Mouse (Mus musculus) MEL (cell line): Measurements from ENCODE around the gene Atg4a. TPM values are rescaled to one million over a fixed set of nuclear protein-coding genes. Genes with fewer than 3 reads are reported as not detected.

Experiments
- DNase-seq: peaks from one replicate; pipeline ENCODE4 v3.0.0; 2011; ENCODE audit warnings: low read depth, low spot score
- H3K27ac ChIP-seq: 2 replicates; pipeline ENCODE4 v1.5.1; 2012; ENCODE audit warnings: low read depth, mild to moderate bottlenecking, control low read depth, low read length, moderate library complexity; ENCODE audit not compliant: control insufficient read depth
- H3K27me3 ChIP-seq, 2 experiments: fragments of 150-350 bp in 1 of 2; sonication (generic) in 1 of 2; 2 replicates each; pipeline ENCODE4 v1.6.1; 2012; ENCODE audit warnings: low read length in 2 of 2, mild to moderate bottlenecking in 2 of 2, improper control_type of control experiment in 1 of 2, moderate library complexity in 1 of 2; ENCODE audit not compliant: insufficient read depth in 2 of 2, control insufficient read depth in 1 of 2
- H3K36me3 ChIP-seq, 2 experiments: 2 replicates each; pipeline ENCODE4 v1.6.1; 2012 to 2014; ENCODE audit warnings: low read length in 2 of 2, improper control_type of control experiment in 1 of 2, inconsistent platforms in 1 of 2, mild to moderate bottlenecking in 1 of 2; ENCODE audit not compliant: insufficient read depth in 2 of 2, control insufficient read depth in 1 of 2
- H3K4me1 ChIP-seq, 2 experiments: fragments of 150-350 bp in 1 of 2; sonication (generic) in 1 of 2; 2 replicates each; pipeline ENCODE4 v1.6.1; 2012; ENCODE audit warnings: low read length in 2 of 2, improper control_type of control experiment in 1 of 2, mild to moderate bottlenecking in 1 of 2; ENCODE audit not compliant: insufficient read depth in 2 of 2, control insufficient read depth in 1 of 2
- H3K4me3 ChIP-seq, 2 experiments: fragments of 150-350 bp in 1 of 2; sonication (generic) in 1 of 2; 2 replicates each; pipeline ENCODE4 v1.5.1; 2012; ENCODE audit warnings: low read depth in 2 of 2, low read length in 2 of 2, mild to moderate bottlenecking in 2 of 2, moderate library complexity in 2 of 2, control low read depth in 1 of 2, improper control_type of control experiment in 1 of 2; ENCODE audit not compliant: control insufficient read depth in 1 of 2, insufficient read depth in 1 of 2
- H3K79me2 ChIP-seq: 2 replicates; pipeline ENCODE4 v1.6.1; 2012; ENCODE audit warnings: mild to moderate bottlenecking, low read length, moderate library complexity; ENCODE audit not compliant: control insufficient read depth, poor library complexity, insufficient read depth
- H3K9ac ChIP-seq: 2 replicates; pipeline ENCODE4 v1.6.1; 2012; ENCODE audit warnings: low read depth, mild to moderate bottlenecking, control low read depth, low read length, moderate library complexity; ENCODE audit not compliant: control insufficient read depth, poor library complexity, severe bottlenecking
- H3K9me3 ChIP-seq: fragments of 150-350 bp; sonication (generic); replicated peaks from 2 replicates; pipeline ENCODE4 v1.6.1; 2012; ENCODE audit warnings: mild to moderate bottlenecking, low read length, improper control_type of control experiment, moderate library complexity; ENCODE audit not compliant: insufficient read depth
- BHLHE40 ChIP-seq: IDR thresholded peaks from 2 replicates; pipeline ENCODE4 v1.6.1; 2012; ENCODE audit warnings: low read depth, mild to moderate bottlenecking, inconsistent platforms, low read length, improper control_type of control experiment, borderline replicate concordance
- CHD1 ChIP-seq: IDR thresholded peaks from 2 replicates; pipeline ENCODE4 v1.6.1; 2012; ENCODE audit warnings: low read depth, mild to moderate bottlenecking, inconsistent platforms, low read length, improper control_type of control experiment
- CHD2 ChIP-seq: IDR thresholded peaks from 2 replicates; pipeline ENCODE4 v1.6.1; 2011; ENCODE audit warnings: low read length, improper control_type of control experiment
- CTCF ChIP-seq, 3 experiments: IDR thresholded peaks in 2 of 3; conservative IDR thresholded peaks in 1 of 3; 2 replicates each; pipeline ENCODE4 v1.5.1; 2011 to 2012; ENCODE audit warnings: low read length in 3 of 3, low read depth in 2 of 3, mild to moderate bottlenecking in 2 of 3, improper control_type of control experiment in 1 of 3, inconsistent platforms in 1 of 3, mixed read lengths in 1 of 3, moderate library complexity in 1 of 3; ENCODE audit not compliant: control insufficient read depth in 1 of 3, insufficient read depth in 1 of 3, poor library complexity in 1 of 3, severe bottlenecking in 1 of 3
- HCFC1 ChIP-seq: IDR thresholded peaks from 2 replicates; pipeline ENCODE4 v1.6.1; 2012; ENCODE audit warnings: low read depth, mild to moderate bottlenecking, inconsistent platforms, low read length, improper control_type of control experiment, moderate library complexity
- JUND ChIP-seq: IDR thresholded peaks from 2 replicates; pipeline ENCODE4 v1.6.1; 2011; ENCODE audit warnings: low read depth, mild to moderate bottlenecking, improper control_type of control experiment, low read length
- MAFK ChIP-seq: IDR thresholded peaks from 2 replicates; pipeline ENCODE4 v1.6.1; 2011; ENCODE audit warnings: low read depth, mild to moderate bottlenecking, low read length, improper control_type of control experiment, borderline replicate concordance
- MAX ChIP-seq: IDR thresholded peaks from 2 replicates; pipeline ENCODE4 v1.6.1; 2011; ENCODE audit warnings: low read length, improper control_type of control experiment
- MAZ ChIP-seq: IDR thresholded peaks from 2 replicates; pipeline ENCODE4 v1.6.1; 2012; ENCODE audit warnings: low read depth, mild to moderate bottlenecking, inconsistent platforms, low read length, improper control_type of control experiment
- MEF2A ChIP-seq: IDR thresholded peaks from 2 replicates; pipeline ENCODE4 v1.6.1; 2014; ENCODE audit warnings: low read depth, mild to moderate bottlenecking, inconsistent platforms, low read length, improper control_type of control experiment; ENCODE audit not compliant: poor library complexity, insufficient replicate concordance, severe bottlenecking; ENCODE audit errors: extremely low read depth
- MXI1 ChIP-seq: IDR thresholded peaks from 2 replicates; pipeline ENCODE4 v1.6.1; 2011; ENCODE audit warnings: mild to moderate bottlenecking, low read depth, low read length, improper control_type of control experiment
- MYC ChIP-seq: IDR thresholded peaks from 2 replicates; pipeline ENCODE4 v1.6.1; 2011; ENCODE audit warnings: low read depth, mild to moderate bottlenecking, low read length, improper control_type of control experiment, moderate library complexity
- NELFE ChIP-seq: IDR thresholded peaks from 2 replicates; pipeline ENCODE4 v1.6.1; 2011; ENCODE audit warnings: low read depth, low read length, improper control_type of control experiment
- NRF1 ChIP-seq: IDR thresholded peaks from 2 replicates; pipeline ENCODE4 v1.6.1; 2014; ENCODE audit warnings: low read depth, mild to moderate bottlenecking, inconsistent platforms, low read length, improper control_type of control experiment, moderate library complexity; ENCODE audit not compliant: poor library complexity, insufficient read depth, severe bottlenecking
- POLR2AphosphoS5 ChIP-seq: IDR thresholded peaks from 2 replicates; pipeline ENCODE4 v1.6.1; 2012; ENCODE audit warnings: low read depth, borderline replicate concordance, mild to moderate bottlenecking, inconsistent platforms, low read length, moderate library complexity, mixed read lengths
- RAD21 ChIP-seq: IDR thresholded peaks from 2 replicates; pipeline ENCODE4 v1.6.1; 2011; ENCODE audit warnings: mild to moderate bottlenecking, low read depth, low read length, improper control_type of control experiment
- RCOR1 ChIP-seq: IDR thresholded peaks from 2 replicates; pipeline ENCODE4 v1.6.1; 2012; ENCODE audit warnings: low read depth, mild to moderate bottlenecking, inconsistent platforms, low read length, improper control_type of control experiment
- SMC3 ChIP-seq: IDR thresholded peaks from 2 replicates; pipeline ENCODE4 v1.6.1; 2011; ENCODE audit warnings: low read depth, low read length, improper control_type of control experiment
- TAL1 ChIP-seq: IDR thresholded peaks from 2 replicates; pipeline ENCODE4 v1.6.1; 2012; ENCODE audit warnings: mild to moderate bottlenecking, inconsistent platforms, low read length, moderate library complexity, mixed read lengths
- TBP ChIP-seq: IDR thresholded peaks from 2 replicates; pipeline ENCODE4 v1.8.0; 2011; ENCODE audit warnings: low read depth, low read length, improper control_type of control experiment
- TCF12 ChIP-seq: IDR thresholded peaks from 2 replicates; pipeline ENCODE4 v1.6.1; 2014; ENCODE audit warnings: low read depth, mild to moderate bottlenecking, inconsistent platforms, low read length, improper control_type of control experiment, moderate library complexity
- USF1 ChIP-seq: IDR thresholded peaks from 2 replicates; pipeline ENCODE4 v1.6.1; 2014; ENCODE audit warnings: low read depth, mild to moderate bottlenecking, inconsistent platforms, low read length, improper control_type of control experiment, moderate library complexity
- ZC3H11A ChIP-seq: IDR thresholded peaks from 2 replicates; pipeline ENCODE4 v1.6.1; 2012; ENCODE audit warnings: low read depth, mild to moderate bottlenecking, inconsistent platforms, low read length, improper control_type of control experiment
- ZNF384 ChIP-seq: IDR thresholded peaks from 2 replicates; pipeline ENCODE4 v1.6.1; 2012; ENCODE audit warnings: low read depth, mild to moderate bottlenecking, inconsistent platforms, low read length, improper control_type of control experiment
- polyA plus RNA-seq, 2 experiments: library from polyadenylated mRNA; stranded (reverse) in 1 of 2; unstranded in 1 of 2; fragments of >175 nt in 1 of 2; fragments of >200 nt in 1 of 2; gene quantifications; 2 replicates each; pipeline versions ENCODE4 v1.2.1 to v1.2.4; 2012; ENCODE audit warnings: low replicate concordance in 2 of 2, low read depth in 1 of 2; ENCODE audit not compliant: insufficient read length in 2 of 2, insufficient read depth in 1 of 2, missing spikeins in 1 of 2
- total RNA-seq: library from RNA; depleted of rRNA; stranded (reverse); fragments of 300-350 nt; gene quantifications from 2 replicates; pipeline ENCODE4 v1.2.3, GENCODE M21; 2012

The Atg4a gene
- total and polyA plus RNA-seq, 3 experiments: 16.3 to 20.7 TPM; not detected in 1

DNA sequence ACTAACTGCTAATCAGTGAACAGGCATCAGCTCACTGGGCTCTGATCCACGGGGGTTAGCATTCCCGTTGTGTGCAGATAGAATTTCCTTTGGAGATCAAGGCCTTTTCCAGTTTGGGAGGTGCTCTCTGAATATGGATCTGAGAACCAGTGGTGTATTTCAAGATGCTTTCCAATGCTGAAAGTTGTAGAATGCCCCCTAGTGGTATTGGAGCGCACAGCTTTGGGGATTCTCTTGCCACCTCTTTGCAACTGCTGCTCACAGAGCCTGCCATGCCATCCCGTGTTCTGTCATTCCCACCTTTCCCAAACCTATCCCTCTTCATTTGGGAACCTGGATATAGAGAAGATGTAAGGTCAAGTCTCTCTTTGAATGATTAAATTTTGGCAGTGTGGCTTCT, 201.5 kb downstream of the Atg4a start:
- Histone ChIP-seq H3K79me2 (no peaks in the 10 kb centered on the region), H3K27me3 (no peaks in the 10 kb centered on the region), H3K4me3 (no peak overlapping the region), H3K9me3 (no peaks in the 10 kb centered on the region), H3K27ac (no peak overlapping the region), H3K4me1 (no peaks in the 10 kb centered on the region), H3K9ac (no peak overlapping the region), H3K36me3 (no peaks in the 10 kb centered on the region)
- peak; percentile 55 for DNase-seq
- TF ChIP-seq SMC3: peak; percentile 42
- TF ChIP-seq NELFE: no peak
- TF ChIP-seq RAD21: peak; percentile 22
- TF ChIP-seq CTCF (IDR thresholded peaks at IDR 0.05 in 2 of 3, conservative IDR thresholded peaks at IDR 0.05 in 1 of 3; ENCODE audit: control insufficient read depth in 1 of 3, insufficient read depth in 1 of 3, low read depth in 2 of 3, low read length in 3 of 3, poor library complexity in 1 of 3, severe bottlenecking in 1 of 3): peak; percentile 57 to 75 (median 71)
- no peak for TF ChIP-seq CHD1
- no peak for TF ChIP-seq NRF1
- no peak for TF ChIP-seq RCOR1

DNA sequence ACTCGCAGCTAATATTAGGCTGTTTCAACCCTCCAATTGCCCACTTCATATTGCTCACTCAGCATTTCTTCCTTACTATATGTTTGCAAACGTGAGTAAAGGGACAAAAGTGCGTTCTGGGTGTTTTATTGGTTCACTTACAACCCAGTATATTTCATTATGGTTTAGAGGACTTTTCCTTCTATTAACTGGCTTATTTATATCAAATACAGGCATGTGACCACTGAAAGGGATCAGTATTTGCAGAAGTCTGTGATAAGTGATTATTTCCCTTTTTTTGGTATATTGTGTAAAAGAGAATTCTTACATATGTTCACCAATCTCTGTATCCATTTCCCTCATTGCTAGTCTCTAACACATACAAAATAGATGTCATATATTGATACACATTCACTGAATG, 203.7 kb downstream of the Atg4a start:
- Histone ChIP-seq H3K9ac (no peak overlapping the region), H3K27me3 (no peaks in the 10 kb centered on the region), H3K36me3 (no peaks in the 10 kb centered on the region), H3K9me3 (no peaks in the 10 kb centered on the region), H3K4me1 (no peaks in the 10 kb centered on the region), H3K4me3 (no peak overlapping the region), H3K27ac (no peak overlapping the region), H3K79me2 (no peaks in the 10 kb centered on the region)
- DNase-seq: no peak
- no peak for TF ChIP-seq MXI1
- TF ChIP-seq USF1: peak; percentile 59
- TF ChIP-seq MAFK: peak; percentile 63; the same call in 1 of the 2 replicates
- TF ChIP-seq, all 39 proteins: peak for 2

DNA sequence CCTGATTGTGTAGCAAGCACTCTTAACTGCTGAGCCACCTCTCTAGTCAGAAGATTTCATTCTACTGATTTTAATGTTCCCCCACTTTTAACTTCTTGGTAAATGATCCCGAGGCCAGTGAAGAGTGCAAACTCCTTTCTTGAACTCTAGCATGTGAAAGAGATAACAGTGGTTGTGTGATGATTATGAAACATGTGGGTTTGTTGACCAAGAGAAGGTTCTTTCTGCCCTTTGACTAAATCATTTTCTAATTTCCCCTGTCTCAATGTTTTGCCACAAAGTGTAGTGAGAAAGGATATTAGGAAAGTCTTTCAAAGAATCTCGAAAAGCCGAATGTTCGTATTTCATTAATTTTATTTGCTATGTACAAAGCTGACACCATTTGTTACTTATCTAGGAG, 208.4 kb downstream of the Atg4a start:
- Histone ChIP-seq H3K4me1 (no peaks in the 10 kb centered on the region), H3K36me3 (no peaks in the 10 kb centered on the region), H3K4me3 (no peak overlapping the region), H3K9me3 (no peaks in the 10 kb centered on the region), H3K27ac (no peak overlapping the region), H3K27me3 (no peaks in the 10 kb centered on the region), H3K9ac (no peak overlapping the region), H3K79me2 (no peaks in the 10 kb centered on the region)
- TF ChIP-seq BHLHE40 (no peak), CTCF (IDR thresholded peaks at IDR 0.05 in 2 of 3, conservative IDR thresholded peaks at IDR 0.05 in 1 of 3; ENCODE audit: control insufficient read depth in 1 of 3, insufficient read depth in 1 of 3, low read depth in 2 of 3, low read length in 3 of 3, poor library complexity in 1 of 3, severe bottlenecking in 1 of 3) (no peak), MYC (no peak), MEF2A (no peak), SMC3 (no peak), TAL1 (no peak), ZC3H11A (no peak), RAD21 (no peak), MAZ (no peak), NELFE (no peak), CHD2 (no peak), CHD1 (no peak), POLR2AphosphoS5 (no peak), MAX (no peak), JUND (no peak), ZNF384 (no peak), TBP (no peak), TCF12 (no peak), HCFC1 (no peak)
- DNase-seq: no peak
